Mouse (Mus musculus) E14TG2a.4 (cell line): ENCODE measurements around the gene Tbccd1.

Source experiments
- CTCF ChIP-seq: conservative IDR thresholded peaks from 2 replicates; pipeline ENCODE4 v1.5.1; 2014; ENCODE audit warnings: low read length
- NANOG ChIP-seq: IDR thresholded peaks from 2 replicates; pipeline ENCODE4 v1.6.1; 2014; ENCODE audit warnings: borderline replicate concordance, low read length, mixed read lengths
- POU5F1 ChIP-seq: IDR thresholded peaks from 2 replicates; pipeline ENCODE4 v1.6.1; 2014; ENCODE audit warnings: low read length, borderline replicate concordance

GRCm38 (mm10) chr16:22811477-22811876 lies 46.0 kb downstream of the Tbccd1 start, which contains the start of gene Crygs:
- TF ChIP-seq CTCF (no peak), POU5F1 (no peak), NANOG (no peak)
